Mouse (Mus musculus): ENCODE measurements around the gene 4931406P16Rik.

4931406P16Rik gene

DNA sequence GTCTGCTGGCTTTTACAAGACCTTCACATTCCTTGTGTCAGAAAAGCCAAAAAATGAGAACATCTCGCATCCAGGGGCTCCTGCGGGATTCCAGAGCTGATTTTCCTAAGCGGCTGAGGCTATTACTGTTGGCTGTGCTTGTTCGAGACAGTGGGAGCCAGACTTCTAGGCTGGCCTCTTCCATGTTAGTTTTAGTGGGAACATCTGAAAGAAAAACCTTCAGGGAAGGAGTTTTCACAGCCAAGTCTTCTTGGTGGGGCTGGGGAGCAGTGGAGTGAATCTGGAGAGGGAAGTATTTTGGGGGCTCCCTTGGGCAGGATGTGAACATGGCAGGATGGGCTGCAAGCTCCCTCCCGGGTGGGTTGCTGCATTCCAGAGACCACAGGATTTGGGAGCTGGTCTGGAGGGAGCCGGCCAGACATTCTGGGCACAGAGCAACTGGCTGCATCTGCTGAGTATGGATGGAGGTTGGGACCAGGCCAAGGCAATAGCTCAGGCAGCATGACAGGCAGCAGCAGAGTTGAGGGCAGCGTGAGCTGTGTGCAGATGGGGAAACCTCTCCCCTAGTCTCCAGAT is 4.6 kb upstream of the 4931406P16Rik start:
- DNase-seq (ENCODE audit: extremely low read depth, insufficient read length, low spot score), result peak; percentile 47

DNA sequence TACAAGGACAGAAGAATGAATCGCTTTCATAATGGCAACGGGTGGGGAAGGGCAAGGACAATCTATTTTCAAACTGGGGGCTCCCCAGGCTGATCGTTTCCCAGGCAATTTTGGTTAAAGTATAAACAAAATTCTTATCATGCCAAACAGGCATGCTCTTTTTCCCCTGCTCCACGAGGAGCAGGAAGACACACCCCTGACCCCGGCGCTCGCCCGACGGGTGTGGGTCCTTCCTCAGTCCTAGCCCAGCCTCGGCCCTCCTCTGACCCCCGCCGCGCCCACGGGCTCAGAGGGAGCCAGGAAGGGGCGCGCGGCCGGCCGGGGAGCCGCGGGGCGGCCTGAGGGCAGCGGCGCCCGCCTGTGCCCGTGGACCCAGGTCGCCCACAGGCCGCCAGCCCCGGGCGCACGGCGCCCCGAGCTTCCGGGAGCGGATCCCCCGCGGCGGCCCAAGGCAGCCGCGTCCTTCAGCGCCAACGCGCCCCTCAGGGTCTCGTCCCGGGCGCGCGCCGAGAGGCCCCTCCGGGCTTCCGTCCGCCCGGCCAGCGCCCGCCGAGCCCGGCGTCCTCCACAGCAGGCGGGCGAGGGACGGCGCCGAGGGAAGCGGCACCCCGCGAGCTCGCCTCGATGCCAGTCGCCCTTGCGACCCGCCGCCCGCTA is 437 bp downstream of the 4931406P16Rik start:
- no peak for DNase-seq (ENCODE audit: extremely low read depth, insufficient read length, low spot score)

DNA sequence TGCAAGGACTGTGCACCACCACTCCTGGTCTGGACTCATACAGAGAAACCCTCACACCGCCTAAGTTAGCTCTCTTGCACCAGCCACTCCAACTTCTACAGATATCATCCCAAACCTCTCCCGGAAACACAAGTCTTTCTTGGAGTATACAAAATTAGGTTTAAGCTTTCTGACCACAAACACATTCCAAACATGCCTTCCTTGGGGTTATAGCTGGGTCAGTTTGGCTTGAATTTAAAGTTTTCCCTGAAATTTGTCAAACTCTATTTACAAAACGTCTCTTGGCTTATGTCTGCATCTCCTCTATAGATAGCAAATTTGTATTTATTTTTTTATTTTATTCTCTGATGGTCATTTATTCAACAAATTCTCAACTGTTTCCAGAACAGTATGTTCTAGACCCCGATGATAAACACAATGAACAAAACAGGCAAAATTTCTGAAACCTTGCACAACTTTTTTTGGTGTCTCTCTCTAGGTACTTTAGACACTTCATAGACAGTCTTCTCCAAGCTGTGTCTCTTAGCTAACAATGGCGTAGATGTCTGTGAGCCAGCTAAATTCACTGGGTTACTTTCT is 4.1 kb downstream of the 4931406P16Rik start:
- DNase-seq (ENCODE audit: extremely low read depth, insufficient read length, low spot score), result no peak

DNA sequence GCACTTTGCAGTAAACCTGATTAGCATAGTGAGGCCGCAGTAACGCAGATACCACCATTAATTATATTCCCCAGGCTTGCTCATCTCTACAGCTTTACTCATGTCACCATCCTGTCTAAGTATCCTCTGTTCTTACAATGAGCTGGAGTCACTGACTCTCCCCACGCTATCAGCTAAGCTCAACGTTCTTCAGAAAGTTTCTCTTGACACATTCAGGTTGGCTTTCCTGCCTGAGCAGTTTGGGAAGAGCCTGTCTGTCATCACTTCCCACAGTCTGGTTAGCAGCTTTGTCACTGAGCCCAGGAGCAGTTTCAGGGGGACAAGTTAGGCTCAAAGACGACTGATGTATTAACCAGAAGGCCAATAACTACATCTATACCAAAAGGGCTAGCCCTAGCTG is 4.8 kb downstream of the 4931406P16Rik start:
- DNase-seq (ENCODE audit: extremely low read depth, insufficient read length, low spot score), result no peak

DNA sequence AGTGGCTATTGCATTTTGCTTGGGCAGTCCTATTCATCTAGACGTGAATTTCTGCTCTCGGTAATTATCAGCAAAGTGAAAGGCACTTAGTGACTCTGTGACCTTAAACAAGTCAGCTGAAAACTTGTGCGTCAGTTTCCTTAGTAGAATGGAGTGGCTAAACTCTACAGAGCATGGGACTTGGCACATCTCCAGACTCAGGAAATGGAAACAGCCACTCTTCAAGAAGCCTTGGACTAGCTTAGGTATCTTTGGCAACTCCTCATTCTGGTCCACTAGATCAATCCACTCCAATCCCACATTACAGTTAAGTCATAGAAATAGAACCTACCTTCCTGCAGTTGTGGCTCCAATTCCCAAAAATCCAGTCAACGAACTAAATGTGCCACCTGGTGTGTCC is 7.9 kb downstream of the 4931406P16Rik start:
- DNase-seq (ENCODE audit: extremely low read depth, insufficient read length, low spot score), result no peak

DNA sequence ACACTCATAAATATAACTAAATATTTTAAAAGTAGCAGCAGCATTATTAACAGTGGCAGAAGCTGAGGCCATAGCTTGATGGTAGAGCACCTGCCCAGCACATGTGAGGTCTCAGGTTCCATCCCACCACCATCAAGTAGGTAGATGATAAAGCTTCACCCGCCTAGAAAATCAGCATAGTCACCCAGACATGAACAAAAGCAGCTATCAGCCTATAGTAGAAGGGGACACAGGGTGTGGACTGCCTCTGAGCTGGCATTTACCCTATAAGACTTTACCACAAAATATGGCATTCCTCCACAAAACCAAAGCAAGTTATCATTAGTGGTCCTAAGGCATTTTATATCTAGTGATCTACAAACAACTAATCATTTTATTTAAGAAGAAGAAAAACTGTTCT is 10.7 kb downstream of the 4931406P16Rik start:
- DNase-seq (ENCODE audit: extremely low read depth, insufficient read length, low spot score), result no peak

DNA sequence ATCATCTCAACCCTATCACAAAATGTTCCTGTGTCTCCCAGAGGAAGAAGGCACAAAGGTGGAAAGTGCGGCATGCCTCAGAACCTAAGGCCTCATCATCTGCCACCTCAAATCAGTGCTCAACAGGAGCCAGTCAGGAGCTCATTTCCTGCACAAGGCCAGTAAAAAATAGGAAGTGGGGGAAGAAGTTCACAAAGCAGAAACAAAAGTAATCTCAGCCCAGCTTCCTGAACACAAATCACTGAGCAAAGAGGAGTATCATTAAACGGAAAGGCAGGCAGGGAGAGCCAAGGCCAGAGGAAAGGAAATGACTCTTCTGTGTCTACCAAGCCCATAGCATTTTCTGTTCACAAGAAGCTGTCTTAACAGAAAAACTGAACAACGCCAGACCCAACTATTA is 11.4 kb downstream of the 4931406P16Rik start:
- no peak for DNase-seq (ENCODE audit: extremely low read depth, insufficient read length, low spot score)

DNA sequence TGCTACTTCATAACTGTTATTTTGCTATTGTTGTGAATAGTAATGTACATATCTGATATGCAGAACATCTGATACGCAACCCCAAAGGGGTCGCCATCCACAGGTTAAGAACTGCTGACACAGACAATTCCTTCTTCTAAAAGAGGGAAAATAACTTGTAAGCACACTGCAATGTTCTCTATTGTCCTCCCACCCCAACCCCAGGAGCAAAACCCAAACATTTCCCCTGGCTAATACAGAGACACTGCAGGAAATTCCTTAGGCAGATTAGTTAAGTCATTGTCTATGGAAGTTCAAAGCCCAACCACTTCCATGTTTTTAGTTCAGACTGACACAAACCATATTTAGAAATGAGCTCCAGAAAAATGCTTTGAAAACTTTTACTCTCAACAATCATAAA is 14.5 kb downstream of the 4931406P16Rik start:
- DNase-seq (ENCODE audit: extremely low read depth, insufficient read length, low spot score), result no peak

DNA sequence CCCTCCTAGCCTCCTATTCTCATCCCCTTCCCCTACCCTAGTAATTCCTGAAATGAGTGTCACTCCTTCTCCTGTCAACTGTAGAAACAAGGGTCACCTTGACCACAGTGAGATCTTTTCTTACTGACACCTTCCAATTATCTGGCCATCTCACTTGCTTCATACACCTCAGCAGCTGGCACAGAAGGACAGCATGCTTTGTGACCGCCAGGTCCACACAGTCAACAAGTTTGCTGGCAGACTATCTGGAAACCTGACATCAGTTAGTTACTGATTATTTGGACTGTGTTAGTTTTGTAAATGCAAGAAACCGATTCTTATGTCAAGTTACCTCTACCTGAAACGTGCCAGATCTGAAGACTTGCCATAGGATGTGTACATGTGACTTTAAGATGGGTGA is 17.2 kb downstream of the 4931406P16Rik start:
- DNase-seq (ENCODE audit: extremely low read depth, insufficient read length, low spot score), result no peak

DNA sequence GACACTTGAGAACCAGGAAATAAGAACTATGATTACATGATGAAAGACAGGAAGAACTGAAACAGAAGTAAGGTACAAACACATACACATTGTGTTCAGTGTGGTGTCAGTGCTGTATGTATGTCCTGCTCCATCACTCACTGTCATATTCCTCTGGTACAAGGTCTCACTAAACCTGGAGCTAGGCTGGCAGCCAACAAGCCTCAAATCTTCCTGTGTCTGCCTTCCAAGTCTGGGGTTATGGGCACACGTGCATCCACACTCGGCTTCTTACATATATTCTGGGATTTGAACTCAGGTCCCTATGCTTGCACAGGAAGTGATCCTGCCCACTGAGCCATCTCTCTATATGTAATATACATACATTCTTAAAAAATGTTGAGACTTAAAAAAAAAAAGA is 20.7 kb downstream of the 4931406P16Rik start:
- no peak for DNase-seq (ENCODE audit: extremely low read depth, insufficient read length, low spot score)

DNA sequence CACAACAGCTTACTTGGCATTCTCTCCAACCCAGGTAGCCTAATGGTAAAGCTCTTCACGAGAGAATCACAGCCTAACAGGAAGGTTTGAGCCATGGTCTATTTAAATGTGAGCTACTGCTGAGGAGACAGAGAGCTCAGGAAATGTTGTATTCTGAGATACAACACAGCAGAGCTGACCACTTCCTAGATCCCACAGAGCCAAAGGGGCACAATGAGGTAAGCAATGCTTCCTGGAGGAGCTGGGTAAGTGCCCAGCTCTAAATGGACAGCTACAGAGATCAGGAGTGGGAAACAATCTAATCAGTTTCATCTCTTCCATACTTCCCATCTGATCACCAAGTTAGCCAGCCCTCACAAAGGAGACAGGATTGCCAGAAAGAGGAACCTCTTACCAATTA is 22.1 kb downstream of the 4931406P16Rik start:
- no peak for DNase-seq (ENCODE audit: extremely low read depth, insufficient read length, low spot score)

DNA sequence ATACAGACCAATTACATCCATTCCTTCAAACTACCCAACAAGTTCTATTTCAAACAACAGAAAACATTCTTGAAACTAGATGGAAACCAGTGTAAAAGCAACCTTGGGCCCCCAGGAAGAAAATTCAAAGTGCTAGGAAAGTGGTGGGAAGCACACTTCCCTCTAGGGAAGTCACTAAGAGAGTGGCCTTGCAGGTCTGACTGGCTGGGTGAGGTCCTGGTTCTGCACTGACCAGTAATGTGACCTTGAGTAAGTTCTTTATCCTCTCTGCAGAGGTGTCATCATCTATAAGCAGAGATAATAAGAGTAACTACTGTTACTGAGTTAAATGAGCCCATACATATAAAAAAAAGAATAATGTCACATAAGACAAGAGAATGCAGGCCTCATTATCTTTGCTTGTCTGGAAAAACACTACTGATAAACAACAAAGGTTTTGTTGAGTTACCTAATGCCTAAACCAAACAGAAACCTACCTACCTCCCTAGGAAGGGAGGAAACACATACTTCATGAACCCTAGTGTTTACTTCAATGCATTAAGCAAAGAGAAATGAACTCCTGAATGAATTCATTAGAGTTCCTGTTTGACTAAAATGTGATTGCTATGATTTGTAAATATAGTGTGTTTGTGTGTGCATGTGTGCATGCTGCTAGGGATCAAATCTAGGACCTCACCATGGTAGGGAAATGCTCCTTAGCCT is 22.8 kb downstream of the 4931406P16Rik start:
- DNase-seq (ENCODE audit: extremely low read depth, insufficient read length, low spot score), result no peak

DNA sequence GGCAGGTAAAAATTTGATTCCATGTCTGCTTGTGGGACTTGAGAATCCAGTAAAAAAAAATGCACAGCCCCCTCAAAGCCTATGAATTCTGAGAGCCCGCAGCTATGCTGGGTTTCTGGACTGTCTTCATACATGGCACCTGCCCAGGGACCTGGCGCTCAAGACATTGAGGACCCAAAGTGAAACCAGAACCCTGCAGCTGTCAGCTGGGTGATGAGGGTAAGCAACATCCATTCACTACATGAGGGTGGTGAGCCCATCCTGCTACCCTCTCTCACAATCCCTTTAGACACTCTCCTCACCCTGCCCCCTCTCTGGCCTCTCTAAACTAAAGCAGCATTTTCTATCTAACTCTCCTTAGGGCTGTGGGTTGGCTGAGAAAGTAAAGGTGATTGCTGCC is 35.7 kb downstream of the 4931406P16Rik start:
- no peak for DNase-seq (ENCODE audit: extremely low read depth, insufficient read length, low spot score)

DNA sequence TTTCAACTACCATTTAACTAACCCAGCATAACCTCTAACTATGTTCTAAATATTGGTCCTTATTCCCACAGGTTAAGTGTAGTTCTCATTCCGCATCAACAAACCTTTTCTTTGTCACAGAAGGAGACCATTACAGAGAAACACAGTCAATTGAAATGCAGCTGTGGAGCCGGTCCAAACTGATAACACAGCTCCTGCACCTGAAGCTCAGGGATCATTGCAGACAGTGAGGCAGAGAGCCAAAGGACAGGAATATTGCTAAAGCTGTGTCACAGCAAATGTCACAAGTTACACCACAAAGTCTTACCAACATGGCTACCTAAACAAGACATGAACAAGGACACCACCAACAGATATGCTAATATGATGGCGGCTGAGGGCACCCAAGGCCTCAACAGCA is 37.3 kb downstream of the 4931406P16Rik start:
- no peak for DNase-seq (ENCODE audit: extremely low read depth, insufficient read length, low spot score)

DNA sequence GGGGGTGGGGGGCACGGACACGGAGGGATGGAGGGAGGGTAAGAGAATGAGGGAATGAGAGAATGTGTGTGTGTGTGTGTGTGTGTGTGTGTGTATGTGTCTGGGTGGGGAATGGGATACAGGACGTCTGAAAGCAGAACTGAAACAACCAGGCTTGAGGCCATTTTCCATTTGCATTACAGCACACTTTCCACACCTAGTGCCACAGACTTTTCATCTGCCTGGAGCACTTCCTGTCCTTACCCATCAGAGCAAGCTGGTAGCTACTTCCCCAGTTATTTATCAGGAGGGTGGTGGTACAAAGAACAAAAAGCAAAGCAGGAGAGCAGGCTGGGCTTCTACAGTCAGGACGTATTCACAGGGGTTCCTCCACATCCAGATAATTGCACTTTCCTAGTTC is 40.9 kb downstream of the 4931406P16Rik start:
- no peak for DNase-seq (ENCODE audit: extremely low read depth, insufficient read length, low spot score)

DNA sequence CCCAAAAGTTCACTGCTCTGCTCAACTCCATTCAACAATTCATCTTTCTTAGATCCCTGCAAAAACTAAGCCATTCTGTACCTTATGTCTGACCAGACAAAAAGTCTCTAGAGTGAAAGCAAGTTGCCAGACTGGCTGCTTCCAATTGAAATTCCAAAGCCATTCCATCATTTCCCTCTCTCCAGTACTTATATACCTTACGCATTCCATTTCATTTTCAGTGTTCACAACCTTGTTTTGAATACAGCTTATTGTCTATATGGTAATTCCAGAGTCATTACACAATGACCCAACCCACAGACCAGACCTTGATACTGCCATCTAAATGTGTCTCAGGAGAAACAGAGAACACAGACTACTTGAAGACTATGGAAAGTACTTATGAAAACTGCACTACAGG is 44.9 kb downstream of the 4931406P16Rik start:
- no peak for DNase-seq (ENCODE audit: extremely low read depth, insufficient read length, low spot score)

DNA sequence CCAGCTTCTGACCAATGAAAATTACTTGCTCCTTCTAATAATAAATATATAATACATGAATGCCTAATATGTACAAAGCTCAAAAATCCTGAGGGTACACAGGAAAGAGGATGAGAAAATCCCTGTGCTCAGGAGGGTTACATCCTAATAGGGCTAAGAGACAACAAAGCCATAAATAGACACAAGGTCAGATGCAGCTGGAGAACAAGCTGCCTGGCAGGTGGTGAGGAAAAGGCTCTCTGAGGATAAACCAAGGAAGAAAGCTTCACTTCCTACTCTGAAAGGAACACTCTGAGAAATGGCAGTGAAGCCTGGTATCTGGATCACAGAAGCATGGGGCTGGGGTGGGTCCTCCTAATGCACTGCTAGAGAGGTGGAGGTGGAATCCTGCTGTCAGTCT is 46.9 kb downstream of the 4931406P16Rik start:
- DNase-seq (ENCODE audit: extremely low read depth, insufficient read length, low spot score), result no peak

DNA sequence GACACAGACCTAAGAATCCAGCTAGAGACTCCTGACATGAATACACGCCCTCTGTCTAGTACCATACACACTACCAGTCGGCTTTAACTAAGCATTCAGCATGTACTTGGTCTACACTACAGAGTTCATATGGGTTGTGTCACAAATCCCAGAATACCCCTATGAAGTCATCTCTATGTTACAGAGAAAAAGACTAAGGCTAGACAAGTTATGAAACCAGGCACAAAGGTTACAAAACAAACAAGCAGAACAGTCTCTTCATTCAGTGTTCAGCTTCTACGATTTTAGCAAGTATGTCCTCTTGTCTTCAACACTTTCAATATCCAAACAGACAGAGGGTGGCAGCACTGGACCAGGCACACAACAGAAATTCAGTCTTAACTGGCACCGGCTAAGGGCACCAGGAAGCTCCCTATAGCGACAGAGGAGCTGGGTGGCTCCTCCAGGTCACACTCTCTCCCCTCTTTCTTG is 47.4 kb downstream of the 4931406P16Rik start:
- DNase-seq (ENCODE audit: extremely low read depth, insufficient read length, low spot score), result peak; percentile 32

DNA sequence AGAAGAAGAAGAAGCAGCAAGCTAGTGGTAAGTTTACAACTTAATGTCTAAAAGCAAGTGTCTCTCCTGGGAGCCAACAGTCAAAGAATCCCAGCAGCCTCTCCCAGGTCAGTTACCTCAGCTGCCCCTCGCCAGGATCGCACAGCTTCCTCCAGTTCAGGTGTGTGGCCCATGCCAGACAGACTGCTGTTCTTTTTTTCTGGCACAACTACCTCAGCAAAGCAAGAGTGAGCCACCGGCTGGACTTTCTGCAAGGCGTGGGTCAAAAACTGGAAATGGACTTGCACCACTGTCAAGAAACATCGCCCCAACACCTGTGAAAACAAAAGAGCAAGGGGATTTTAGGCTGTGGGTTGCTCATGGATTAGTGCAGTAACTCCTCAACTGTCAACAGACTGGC is 49.9 kb downstream of the 4931406P16Rik start:
- DNase-seq (ENCODE audit: extremely low read depth, insufficient read length, low spot score), result no peak

DNA sequence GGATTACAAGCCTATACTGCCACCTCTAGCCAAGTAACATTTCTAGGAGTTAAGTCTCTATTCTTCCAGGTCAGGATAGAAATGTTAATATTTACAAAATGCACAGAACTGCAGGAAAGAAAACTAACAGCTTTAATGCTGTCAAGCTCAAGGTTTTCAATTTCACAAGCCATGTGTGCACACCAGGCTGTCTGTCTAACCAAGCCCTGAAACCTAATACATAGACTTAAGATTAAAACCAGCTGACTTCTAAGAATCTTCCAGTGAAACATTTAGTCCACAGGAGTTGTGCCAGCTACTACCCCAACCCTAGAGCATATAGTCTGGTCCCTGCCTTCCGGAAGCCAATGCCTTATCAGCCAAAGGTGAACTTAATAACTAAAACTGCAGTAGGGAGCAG is 54.9 kb downstream of the 4931406P16Rik start:
- no peak for DNase-seq (ENCODE audit: extremely low read depth, insufficient read length, low spot score)

DNA sequence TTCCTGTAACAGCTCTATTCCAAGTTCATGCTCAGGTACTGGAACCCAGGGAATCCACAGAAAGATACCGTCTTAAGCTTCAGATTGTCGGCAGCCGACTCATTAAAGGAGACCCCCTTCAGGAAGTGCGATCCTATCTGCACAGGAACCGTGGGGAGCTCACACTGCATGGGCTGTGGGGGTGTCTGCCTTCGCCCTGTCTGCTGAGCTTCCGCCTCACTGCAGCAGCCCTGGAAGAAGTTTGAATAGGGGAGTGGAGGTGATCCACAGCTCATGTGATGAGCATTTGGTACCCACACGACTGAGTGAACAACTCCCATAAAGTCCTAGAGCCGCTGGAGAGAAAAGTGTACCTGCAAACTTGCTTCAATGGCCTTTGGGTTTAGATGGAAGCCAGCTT is 56.1 kb downstream of the 4931406P16Rik start:
- no peak for DNase-seq (ENCODE audit: extremely low read depth, insufficient read length, low spot score)

DNA sequence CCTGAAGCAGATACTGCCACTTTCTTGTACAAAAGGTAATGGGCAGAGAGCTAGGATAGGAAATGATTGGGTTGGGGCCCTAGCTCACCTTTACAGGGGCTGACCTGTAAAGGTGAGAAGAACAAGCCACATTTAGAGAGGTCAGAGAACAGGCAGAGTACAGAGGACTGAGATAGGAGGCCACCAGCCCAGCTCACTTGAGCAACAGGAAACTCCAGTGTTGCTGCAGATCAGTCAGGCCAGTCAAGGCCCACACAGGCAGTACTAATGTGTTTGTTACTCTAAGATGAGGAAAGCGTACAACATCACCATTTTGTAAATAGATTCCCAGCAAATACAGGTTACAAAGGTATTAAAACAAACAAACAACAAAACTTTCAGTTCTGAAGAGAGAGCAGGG is 57.4 kb downstream of the 4931406P16Rik start:
- DNase-seq (ENCODE audit: extremely low read depth, insufficient read length, low spot score), result no peak

Measured in 3134 (cell line).